In the genomic region with DNA sequence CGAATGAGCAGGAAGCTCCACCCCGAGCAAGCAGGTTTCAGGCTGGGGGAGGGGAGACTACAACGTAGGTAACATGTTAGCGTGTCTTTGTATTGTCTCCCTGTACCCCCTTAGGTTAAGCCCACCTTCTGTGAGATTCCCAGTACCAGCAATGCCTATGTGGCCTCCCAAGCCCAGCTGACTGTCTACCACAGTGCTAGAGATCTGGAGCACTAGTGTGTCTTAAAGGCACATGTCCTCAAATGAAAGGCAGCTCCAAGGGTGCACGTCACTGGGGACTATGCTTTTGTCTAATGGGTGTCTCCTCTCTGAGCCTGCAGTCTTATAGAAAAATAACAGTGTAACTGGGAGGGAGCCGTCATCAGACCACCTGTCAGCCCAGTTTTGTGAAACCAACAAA, we compare ENCODE assay signal across 19 mouse cellular contexts.
DNase-seq lines count a peak whose midpoint lies in the region; ATAC-seq and TF ChIP-seq lines count a peak whose summit lies in the region.
"Had no signal": no experiment of that assay in that cellular context is flagged by ENCODE, and none has a peak within 500 bp of the region (broad histone marks: within the 10 kb centered on the region; RNA-seq: fewer than 3 reads in every experiment).

No protein-coding gene starts in this region.

- 71% methylated on average over 6 of the region's 6 CpGs for WGBS in midbrain, embryonic 11.5 days
- 71% methylated on average over 5 of the region's 6 CpGs for WGBS in midbrain, postnatal 0 days
- WGBS in intestine, embryonic 16.5 days: 75% methylated on average over 5 of the region's 6 CpGs

- no peak overlapping the region for H3K4me2 ChIP-seq in midbrain, embryonic 11.5 days
- no peak overlapping the region for H3K4me2 ChIP-seq in midbrain, postnatal 0 days (ENCODE audit: low read depth, low read length, poor library complexity, severe bottlenecking)
- no peak overlapping the region for H3K4me2 ChIP-seq in intestine, embryonic 16.5 days (ENCODE audit: low read depth, low read length)
- H3K4me2 ChIP-seq: forebrain, embryonic 13.5 days; heart, embryonic 13.5 days; hindbrain, embryonic 15.5 days had no signal

- no peaks in the 10 kb centered on the region for H3K4me1 ChIP-seq in midbrain, embryonic 11.5 days (ENCODE audit: control insufficient read depth, insufficient read depth, low read length)
- H3K4me1 ChIP-seq in midbrain, postnatal 0 days (ENCODE audit: insufficient read depth, low read length): no peaks in the 10 kb centered on the region
- H3K4me1 ChIP-seq in ES-E14 (ENCODE audit: control insufficient read depth in 2 of 2, insufficient read depth in 2 of 2, low read length in 2 of 2, poor library complexity in 1 of 2): peaks cover 9 to 11% of the 10 kb centered on the region in 2 experiments; a peak in 3 of 4 replicates
- H3K4me1 ChIP-seq in intestine, embryonic 16.5 days (ENCODE audit: control insufficient read depth, insufficient read depth, low read length): no peaks in the 10 kb centered on the region
- H3K4me1 ChIP-seq: embryonic facial prominence, embryonic 10.5 days; forebrain, embryonic 13.5 days; heart, embryonic 13.5 days; hindbrain, embryonic 15.5 days had no signal

- H3K9me3 ChIP-seq in midbrain, embryonic 11.5 days (ENCODE audit: control insufficient read depth, low read length): no peaks in the 10 kb centered on the region
- no peaks in the 10 kb centered on the region for H3K9me3 ChIP-seq in midbrain, postnatal 0 days (ENCODE audit: low read length)
- no peaks in the 10 kb centered on the region for H3K9me3 ChIP-seq in ES-E14 (ENCODE audit: control insufficient read depth, insufficient read depth, low read depth, low read length)
- H3K9me3 ChIP-seq in intestine, embryonic 16.5 days (ENCODE audit: control insufficient read depth, low read length): no peaks in the 10 kb centered on the region
- H3K9me3 ChIP-seq: embryonic facial prominence, embryonic 10.5 days; forebrain, embryonic 13.5 days; heart, embryonic 13.5 days; hindbrain, embryonic 15.5 days had no signal

- no peak for TF ChIP-seq CTCF in midbrain, postnatal 0 days (IDR thresholded peaks at IDR 0.05)

- ATAC-seq in midbrain, embryonic 11.5 days (ENCODE audit: low FRiP score): 0 out of 2 replicates have a peak, but pooled peaks have one; percentile 19
- ATAC-seq in midbrain, postnatal 0 days (ENCODE audit: low FRiP score): no peak
- peak; percentile 26; the same call in 1 of the 2 replicates for ATAC-seq in intestine, embryonic 16.5 days
- ATAC-seq: forebrain, embryonic 13.5 days; forebrain, postnatal 0 days; Patski had no signal

- no peak for DNase-seq in midbrain, embryonic 11.5 days (ENCODE audit: low spot score, missing footprints)
- no peak for DNase-seq in midbrain, postnatal 0 days (ENCODE audit: low spot score)
- DNase-seq in ES-E14 (ENCODE audit: low read depth, low spot score): peak; percentile 55
- DNase-seq in left cerebral cortex, postnatal 10 days (ENCODE audit: extremely low spot score in 1 of 2, low spot score in 2 of 2): no peak
- no peak for DNase-seq in left cerebral cortex, postnatal 14 days (ENCODE audit: low spot score in 2 of 2)
- DNase-seq: adrenal gland, adult 8-10 months; adrenal gland, postnatal 36 days; cerebellum, adult 2 months; cerebellum, postnatal 10 days; forebrain, postnatal 0 days; gastrocnemius, postnatal 25 days; heart, postnatal 36 days had no signal

- H3K9ac ChIP-seq in midbrain, embryonic 11.5 days (ENCODE audit: low read length): no peak overlapping the region
- no peak overlapping the region for H3K9ac ChIP-seq in midbrain, postnatal 0 days (replicated peaks; ENCODE audit: low read length, poor library complexity, severe bottlenecking)
- H3K9ac ChIP-seq in ES-E14 (ENCODE audit: insufficient read depth, low read depth, low read length, poor library complexity, severe bottlenecking): peak overlapping the region; percentile 62
- H3K9ac ChIP-seq in intestine, embryonic 16.5 days (ENCODE audit: low read depth, low read length): no peak overlapping the region
- H3K9ac ChIP-seq: forebrain, embryonic 13.5 days; forebrain, postnatal 0 days; heart, embryonic 13.5 days; hindbrain, embryonic 15.5 days had no signal

- no peaks in the 10 kb centered on the region for H3K27me3 ChIP-seq in midbrain, embryonic 11.5 days (ENCODE audit: control insufficient read depth, insufficient read depth, low read length)
- H3K27me3 ChIP-seq in midbrain, postnatal 0 days (ENCODE audit: insufficient read depth, low read length): no peaks in the 10 kb centered on the region
- no peaks in the 10 kb centered on the region for H3K27me3 ChIP-seq in intestine, embryonic 16.5 days (replicated peaks; ENCODE audit: control insufficient read depth, insufficient read depth, low read length)
- H3K27me3 ChIP-seq: CH12.LX; forebrain, embryonic 13.5 days; heart, embryonic 13.5 days; hindbrain, embryonic 15.5 days had no signal

- no peaks in the 10 kb centered on the region for H3K36me3 ChIP-seq in midbrain, embryonic 11.5 days (ENCODE audit: control insufficient read depth, insufficient read depth, low read length)
- no peaks in the 10 kb centered on the region for H3K36me3 ChIP-seq in midbrain, postnatal 0 days (ENCODE audit: insufficient read depth, low read length)
- H3K36me3 ChIP-seq in ES-E14 (ENCODE audit: control insufficient read depth, insufficient read depth, low read length, poor library complexity, severe bottlenecking): no peaks in the 10 kb centered on the region
- H3K36me3 ChIP-seq in intestine, embryonic 16.5 days (ENCODE audit: control insufficient read depth, insufficient read depth, low read length): no peaks in the 10 kb centered on the region
- H3K36me3 ChIP-seq: embryonic facial prominence, embryonic 10.5 days; heart, embryonic 13.5 days; hindbrain, embryonic 15.5 days had no signal

- intact Hi-C loops in left cerebral cortex, postnatal 10 days (cut with DNase I): no loop called here
- intact Hi-C loops in left cerebral cortex, postnatal 14 days (cut with DNase I): no loop called here

- in situ Hi-C loops in ES-E14 (cut with MboI; ENCODE audit: low sequenced_read_pairs in 2 of 2, unreplicated experiment in 2 of 2): no loop called here

- no peak overlapping the region for H3K27ac ChIP-seq in midbrain, embryonic 11.5 days (ENCODE audit: low read depth, low read length)
- no peak overlapping the region for H3K27ac ChIP-seq in midbrain, postnatal 0 days (ENCODE audit: low read depth, low read length)
- H3K27ac ChIP-seq in ES-E14 (ENCODE audit: insufficient read depth, low read depth, low read length, poor library complexity, severe bottlenecking): peak overlapping the region; percentile 91
- H3K27ac ChIP-seq in intestine, embryonic 16.5 days (ENCODE audit: low read length): no peak overlapping the region
- H3K27ac ChIP-seq: embryonic facial prominence, embryonic 10.5 days; forebrain, embryonic 13.5 days; heart, embryonic 13.5 days; hindbrain, embryonic 15.5 days had no signal

- H3K4me3 ChIP-seq in midbrain, embryonic 11.5 days (ENCODE audit: low read depth, low read length): no peak overlapping the region
- no peak overlapping the region for H3K4me3 ChIP-seq in midbrain, postnatal 0 days (ENCODE audit: low read depth, low read length)
- peak overlapping the region; percentile 44 to 45 for H3K4me3 ChIP-seq in ES-E14 (ENCODE audit: insufficient read depth in 1 of 2, low read depth in 1 of 2, low read length in 2 of 2, poor library complexity in 1 of 2, severe bottlenecking in 1 of 2)
- H3K4me3 ChIP-seq in intestine, embryonic 16.5 days (ENCODE audit: low read length): no peak overlapping the region
- H3K4me3 ChIP-seq: embryonic facial prominence, embryonic 10.5 days; forebrain, embryonic 13.5 days; heart, embryonic 13.5 days; hindbrain, embryonic 15.5 days had no signal

TF ChIP-seq in ES-E14, 5 proteins besides CTCF, POLR2A, EP300 and RAD21:
- TF ChIP-seq CHD2 (IDR thresholded peaks at IDR 0.05; ENCODE audit: low read depth, low read length): no peak
- no peak for TF ChIP-seq MAFK (IDR thresholded peaks at IDR 0.05; ENCODE audit: insufficient read depth, low read depth, low read length)
- no peak for TF ChIP-seq ZNF384 (IDR thresholded peaks at IDR 0.05; ENCODE audit: low read depth, low read length)

Comparison
In these comparisons a context has a peak if more than half of its experiments do, and no peak if none do; other contexts are left out.
1. H3K4me3 ChIP-seq: peak in ES-E14 (2 of 2); none in midbrain, embryonic 11.5 days (single experiment), midbrain, postnatal 0 days (single experiment) and intestine, embryonic 16.5 days (single experiment).